Mouse (Mus musculus) heart, embryonic 14.5 days (tissue): Measurements from ENCODE around the gene Pramel7. TPM values are rescaled to one million over a fixed set of nuclear protein-coding genes. Genes with fewer than 3 reads are reported as not detected.
"Not testable (repeated sequence)": the region's sequence is repeated elsewhere in the genome, so short reads cannot be mapped to it uniquely, and the experiment has no call there.

ENCODE experiments used
- ATAC-seq: fragments of 200-750 bp; cut with Nextera tagmentation; 2 replicates; pipeline ENCODE4 v1.8.0; 2017; ENCODE audit warnings: low read depth, moderate TSS enrichment; ENCODE audit not compliant: insufficient number of reproducible peaks, insufficient read depth, low FRiP score
- H3K27ac ChIP-seq, 2 experiments: fragments of 200-500 bp in 1 of 2; fragments of 300-500 bp in 1 of 2; sonication (generic) in 1 of 2; replicated peaks in 1 of 2; 2 replicates each; pipeline ENCODE4 v1.5.1; 2012 to 2014; ENCODE audit warnings: low read depth in 2 of 2, low read length in 2 of 2, control low read depth in 1 of 2, mild to moderate bottlenecking in 1 of 2, mixed read lengths in 1 of 2; ENCODE audit not compliant: control insufficient read depth in 1 of 2, insufficient read depth in 1 of 2
- H3K27me3 ChIP-seq: fragments of 300-500 bp; sonication (generic); 2 replicates; pipeline ENCODE4 v1.6.1; 2014; ENCODE audit warnings: mild to moderate bottlenecking, low read length, control low read depth; ENCODE audit not compliant: control insufficient read depth, insufficient read depth
- H3K36me3 ChIP-seq: fragments of 300-500 bp; sonication (generic); 2 replicates; pipeline ENCODE4 v1.6.1; 2014; ENCODE audit warnings: mild to moderate bottlenecking, control low read depth, low read length, mixed read lengths; ENCODE audit not compliant: control insufficient read depth, insufficient read depth
- H3K4me1 ChIP-seq, 2 experiments: fragments of 200-500 bp in 1 of 2; fragments of 300-500 bp in 1 of 2; sonication (generic) in 1 of 2; 2 replicates each; pipeline ENCODE4 v1.6.1; 2012 to 2014; ENCODE audit warnings: low read length in 2 of 2, control low read depth in 1 of 2, mixed read lengths in 1 of 2; ENCODE audit not compliant: control insufficient read depth in 2 of 2, insufficient read depth in 2 of 2
- H3K4me2 ChIP-seq: fragments of 300-500 bp; sonication (generic); 2 replicates; pipeline ENCODE4 v1.6.1; 2014; ENCODE audit warnings: mild to moderate bottlenecking, low read length
- H3K4me3 ChIP-seq, 2 experiments: fragments of 200-500 bp in 1 of 2; fragments of 300-500 bp in 1 of 2; sonication (generic) in 1 of 2; 2 replicates each; pipeline ENCODE4 v1.5.1; 2012 to 2014; ENCODE audit warnings: low read length in 2 of 2, mild to moderate bottlenecking in 2 of 2, control low read depth in 1 of 2, low read depth in 1 of 2, moderate library complexity in 1 of 2; ENCODE audit not compliant: control insufficient read depth in 1 of 2, insufficient read depth in 1 of 2
- H3K9ac ChIP-seq: fragments of 300-500 bp; sonication (generic); 2 replicates; pipeline ENCODE4 v1.6.1; 2014; ENCODE audit warnings: mild to moderate bottlenecking, low read length
- H3K9me3 ChIP-seq: fragments of 300-500 bp; sonication (generic); 2 replicates; pipeline ENCODE4 v1.6.1; 2016; ENCODE audit warnings: low read length, control low read depth; ENCODE audit not compliant: control insufficient read depth
- WGBS: fragments of 180-500 bp; shearing (Covaris S2); extraction: QIAGEN DNeasy Blood & Tissue Kit; methylation state at CpG from one replicate; pipeline ENCODE4 v1.1.7; 2014; 5-methylcytosine and 5-hydroxymethylcytosine counted together
- polyA plus RNA-seq: library from polyadenylated mRNA; unstranded; fragments of >200 nt; fragmentation: Nextera tagmentation; extraction: Ambion mirVana; gene quantifications from 2 replicates; pipeline ENCODE4 v1.2.1, GENCODE M21; 2014

Pramel7 gene
- polyA plus RNA-seq: not detected in 2 replicates

GRCm38 (mm10) chr2:87496993-87497392, at the start of gene Pramel7:
TSS of gene Pramel7 (minus strand) at chr2:87497093.
- H3K4me1 ChIP-seq, H3K4me3 ChIP-seq, H3K9ac ChIP-seq, H3K9me3 ChIP-seq, H3K36me3 ChIP-seq, H3K27ac ChIP-seq, H3K4me2 ChIP-seq, H3K27me3 ChIP-seq, ATAC-seq: not testable (repeated sequence)
- WGBS: 90% methylated on average over 3 of the region's 5 CpGs

- no peak for ATAC-seq
- H3K27me3 ChIP-seq: no peaks in the 10 kb centered on the region
- no peak within 1 kb of the TSS for H3K9ac ChIP-seq
- H3K9me3 ChIP-seq: no peaks in the 10 kb centered on the region
- no peak within 1 kb of the TSS for H3K27ac ChIP-seq
- H3K4me2 ChIP-seq: no peak within 1 kb of the TSS
- no peaks in the 10 kb centered on the region for H3K36me3 ChIP-seq
- H3K4me3 ChIP-seq: no peak within 1 kb of the TSS
- WGBS: 86% methylated on average over 1 of the region's 1 CpGs
- no peaks in the 10 kb centered on the region for H3K4me1 ChIP-seq
Observed at GRCm38 (mm10) chr2:87545442-87545841, 48.5 kb upstream of the Pramel7 start, which contains the start of gene Olfr1128. TSS of gene Olfr1128 (minus strand) at chr2:87545542.

- H3K4me1 ChIP-seq: no peaks in the 10 kb centered on the region
- WGBS: 59% methylated on average over 2 of the region's 2 CpGs
- H3K9ac ChIP-seq: no peak overlapping the region
- no peak overlapping the region for H3K4me2 ChIP-seq
- no peaks in the 10 kb centered on the region for H3K9me3 ChIP-seq
- no peak overlapping the region for H3K27ac ChIP-seq
- no peak overlapping the region for H3K4me3 ChIP-seq
- H3K36me3 ChIP-seq: no peaks in the 10 kb centered on the region
- no peak for ATAC-seq
- no peaks in the 10 kb centered on the region for H3K27me3 ChIP-seq
Observed at GRCm38 (mm10) chr2:87534826-87535225, 37.9 kb upstream of the Pramel7 start.

- no peaks in the 10 kb centered on the region for H3K27me3 ChIP-seq
- H3K27ac ChIP-seq: no peak within 1 kb of the TSS
- no peaks in the 10 kb centered on the region for H3K9me3 ChIP-seq
- H3K4me2 ChIP-seq: no peak within 1 kb of the TSS
- no peak within 1 kb of the TSS for H3K9ac ChIP-seq
- no peak within 1 kb of the TSS for H3K4me3 ChIP-seq
- no peak for ATAC-seq
- H3K36me3 ChIP-seq: no peaks in the 10 kb centered on the region
- no peaks in the 10 kb centered on the region for H3K4me1 ChIP-seq
Observed at GRCm38 (mm10) chr2:87531496-87531895, 34.6 kb upstream of the Pramel7 start, which contains the start of gene Olfr153. TSS of gene Olfr153 (plus strand) at chr2:87531796.

GRCm38 (mm10) chr2:87525899-87526616, 29.2 kb upstream of the Pramel7 start:
- not testable (repeated sequence) for ATAC-seq, H3K27ac ChIP-seq, H3K9me3 ChIP-seq, H3K27me3 ChIP-seq, H3K36me3 ChIP-seq, H3K4me1 ChIP-seq
- Histone ChIP-seq H3K4me3 (peak overlapping the region; percentile 18 to 24), H3K4me2 (peak overlapping the region; percentile 54), H3K9ac (0 out of 2 replicates have a peak overlapping the region, but pooled peaks have one; percentile 11)
- 29% methylated on average over 38 of the region's 39 CpGs for WGBS

- no peaks in the 10 kb centered on the region for H3K27me3 ChIP-seq
- no peak overlapping the region for H3K9ac ChIP-seq
- no peak for ATAC-seq
- no peak overlapping the region for H3K4me3 ChIP-seq
- no peaks in the 10 kb centered on the region for H3K9me3 ChIP-seq
- no peak overlapping the region for H3K4me2 ChIP-seq
- 84% methylated on average over 4 of the region's 4 CpGs for WGBS
- H3K27ac ChIP-seq: no peak overlapping the region
- H3K36me3 ChIP-seq: no peaks in the 10 kb centered on the region
- H3K4me1 ChIP-seq: no peaks in the 10 kb centered on the region
Observed at GRCm38 (mm10) chr2:87520651-87521050, 23.8 kb upstream of the Pramel7 start.

GRCm38 (mm10) chr2:87516581-87516980, 19.7 kb upstream of the Pramel7 start:
- Histone ChIP-seq H3K27ac (no peak overlapping the region), H3K27me3 (no peaks in the 10 kb centered on the region), H3K4me3 (no peak overlapping the region), H3K4me1 (no peaks in the 10 kb centered on the region), H3K36me3 (no peaks in the 10 kb centered on the region), H3K9me3 (no peaks in the 10 kb centered on the region), H3K9ac (no peak overlapping the region), H3K4me2 (no peak overlapping the region)
- 86% methylated on average over 3 of the region's 3 CpGs for WGBS
- ATAC-seq: no peak
